Comparison of ENCODE assay signal across 18 mouse cellular contexts in the genomic region with DNA sequence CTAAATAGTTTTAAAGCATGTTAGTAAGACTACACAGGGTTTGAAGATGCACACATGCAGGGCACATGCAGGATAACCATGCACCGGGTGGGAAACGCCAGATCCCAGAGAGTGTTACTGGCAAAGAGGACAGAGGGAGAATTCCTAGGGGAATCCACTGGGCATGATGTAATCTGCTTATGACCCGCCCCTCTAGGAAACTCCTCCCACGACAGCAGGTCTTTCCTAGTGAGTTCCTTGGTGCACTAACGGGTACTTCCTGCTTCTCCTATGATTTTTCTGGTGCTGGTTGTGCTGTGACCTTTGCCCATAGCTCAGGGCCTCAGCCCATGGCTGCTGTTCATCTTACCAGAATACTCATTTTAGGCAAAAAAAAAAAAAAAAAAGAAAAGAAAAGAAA. TPM values are rescaled to one million over a fixed set of nuclear protein-coding genes. Genes with fewer than 3 reads are reported as not detected.
DNase-seq lines count a peak whose midpoint lies in the region; ATAC-seq and TF ChIP-seq lines count a peak whose summit lies in the region.
"Had no signal": no experiment of that assay in that cellular context is flagged by ENCODE, and none has a peak within 500 bp of the region (broad histone marks: within the 10 kb centered on the region; RNA-seq: fewer than 3 reads in every experiment).

No protein-coding gene starts in this region.

- peaks cover 9% of the 10 kb centered on the region; the same call in 1 of the 2 replicates for H3K4me1 ChIP-seq in hindbrain, postnatal 0 days (ENCODE audit: insufficient read depth, low read length)
- H3K4me1 ChIP-seq in hindbrain, embryonic 13.5 days (replicated peaks) = peaks cover 16% of the 10 kb centered on the region; the same call in 1 of the 2 replicates

- H3K4me2 ChIP-seq in hindbrain, postnatal 0 days (ENCODE audit: low read depth, low read length) = no peak overlapping the region
- H3K4me2 ChIP-seq in hindbrain, embryonic 13.5 days = no peak overlapping the region

- H3K9me3 ChIP-seq in hindbrain, postnatal 0 days (ENCODE audit: low read length) = no peaks in the 10 kb centered on the region
- H3K9me3 ChIP-seq in hindbrain, embryonic 13.5 days = no peaks in the 10 kb centered on the region

- no peaks in the 10 kb centered on the region for H3K36me3 ChIP-seq in hindbrain, postnatal 0 days (ENCODE audit: insufficient read depth, low read length)
- H3K36me3 ChIP-seq in hindbrain, embryonic 13.5 days = no peaks in the 10 kb centered on the region

- DNase-seq in hindbrain, postnatal 0 days (ENCODE audit: low spot score) = peak; percentile 32
- peak; percentile 31 for DNase-seq in 3T3-L1 (ENCODE audit: low read depth, low spot score)
- peak; percentile 61 for DNase-seq in R1 (ENCODE audit: low read depth, low spot score)
- DNase-seq in kidney, postnatal 36 days = peak; percentile 66 to 75
- no peak for DNase-seq in ovary, postnatal 14 days (ENCODE audit: low spot score)
- no peak for DNase-seq in right cerebral cortex, postnatal 14 days
- DNase-seq: gastrocnemius, postnatal 36 days; thymus, postnatal 14 days had no signal

- no peak overlapping the region for H3K27ac ChIP-seq in hindbrain, postnatal 0 days
- no peak overlapping the region for H3K27ac ChIP-seq in hindbrain, embryonic 13.5 days

- no peak overlapping the region for H3K9ac ChIP-seq in hindbrain, postnatal 0 days (replicated peaks; ENCODE audit: low read length)
- no peak overlapping the region for H3K9ac ChIP-seq in hindbrain, embryonic 13.5 days

- no peaks in the 10 kb centered on the region for H3K27me3 ChIP-seq in hindbrain, postnatal 0 days (ENCODE audit: insufficient read depth, low read length)
- H3K27me3 ChIP-seq in hindbrain, embryonic 13.5 days = no peaks in the 10 kb centered on the region

- no peak overlapping the region for H3K4me3 ChIP-seq in hindbrain, postnatal 0 days (ENCODE audit: low read length)
- no peak overlapping the region for H3K4me3 ChIP-seq in hindbrain, embryonic 13.5 days
- H3K4me3 ChIP-seq: layer of hippocampus, adult 2 months had no signal

- TF ChIP-seq CTCF in hindbrain, postnatal 0 days (IDR thresholded peaks at IDR 0.05; ENCODE audit: low read depth) = no peak

- no peak for ATAC-seq in hindbrain, postnatal 0 days
- no peak for ATAC-seq in hindbrain, embryonic 13.5 days (ENCODE audit: low FRiP score)

- 61% methylated on average over 5 of the region's 5 CpGs for WGBS in hindbrain, postnatal 0 days
- 60% methylated on average over 5 of the region's 5 CpGs for WGBS in hindbrain, embryonic 13.5 days

RNA-seq across cellular contexts. Expression of gene Gm10322, which starts 12.0 kb away (rescaled TPM):
- not detected in 2 replicates for total RNA-seq in hindbrain, postnatal 0 days (2014; rRNA removed)
- polyA plus RNA-seq in hindbrain, postnatal 0 days (2015; fragmentation: Nextera tagmentation; extraction: Ambion mirVana) = not detected in 2 replicates
- polyA plus RNA-seq in hindbrain, embryonic 13.5 days (2015; fragmentation: Nextera tagmentation; extraction: Ambion mirVana) = 0.64 TPM in 1 of 2 replicates, not detected in the other
- total RNA-seq: common myeloid progenitor, adult 5-6 weeks; gastrocnemius, postnatal 36 days; layer of hippocampus, adult 2 months; left cerebral cortex, postnatal 25 days; megakaryocyte-erythroid progenitor cell, adult 5-6 weeks; neutrophil, adult 5-6 weeks had no signal
- polyA plus RNA-seq: heart, embryonic 14.5 days; hindbrain, embryonic 11.5 days; liver, embryonic 16.5 days; stomach, embryonic 14.5 days had no signal

RNA-seq across cellular contexts. Expression of gene Mcu, which starts 12.6 kb away (rescaled TPM):
- 27.5 and 33.4 TPM in 2 replicates for total RNA-seq in hindbrain, postnatal 0 days (2014; rRNA removed)
- 44.9 and 47.3 TPM in 2 replicates for polyA plus RNA-seq in hindbrain, postnatal 0 days (2015; fragmentation: Nextera tagmentation; extraction: Ambion mirVana)
- 24.9 and 27.0 TPM in 2 replicates for polyA plus RNA-seq in hindbrain, embryonic 13.5 days (2015; fragmentation: Nextera tagmentation; extraction: Ambion mirVana)

Comparison
In these comparisons a context has a peak if more than half of its experiments do, and no peak if none do; other contexts are left out.
1. DNase-seq: peak in hindbrain, postnatal 0 days (single experiment), 3T3-L1 (single experiment), R1 (single experiment) and kidney, postnatal 36 days (2 of 2); none in ovary, postnatal 14 days (single experiment) and right cerebral cortex, postnatal 14 days (single experiment).